Mouse (Mus musculus): ENCODE measurements around the gene Ptpn14.

The Ptpn14 gene

GRCm38 (mm10) chr1:189864846-189865560 lies 136.9 kb downstream of the Ptpn14 start:
- no peak for DNase-seq (ENCODE audit: low read depth, low spot score)

- DNase-seq (ENCODE audit: low read depth, low spot score): no peak
Measured at GRCm38 (mm10) chr1:189866621-189867020, 138.6 kb downstream of the Ptpn14 start.

- DNase-seq (ENCODE audit: low read depth, low spot score): no peak
Measured at GRCm38 (mm10) chr1:189867034-189867433, 139.0 kb downstream of the Ptpn14 start.

- DNase-seq (ENCODE audit: low read depth, low spot score): no peak
Measured at GRCm38 (mm10) chr1:189867497-189867896, 139.4 kb downstream of the Ptpn14 start.

- no peak for DNase-seq (ENCODE audit: low read depth, low spot score)
Measured at GRCm38 (mm10) chr1:189868036-189868435, 140.0 kb downstream of the Ptpn14 start.

- no peak for DNase-seq (ENCODE audit: low read depth, low spot score)
Measured at GRCm38 (mm10) chr1:189869651-189870270, 141.7 kb downstream of the Ptpn14 start.

GRCm38 (mm10) chr1:189870539-189870938 lies 142.5 kb downstream of the Ptpn14 start:
- no peak for DNase-seq (ENCODE audit: low read depth, low spot score)

- no peak for DNase-seq (ENCODE audit: low read depth, low spot score)
Measured at GRCm38 (mm10) chr1:189871625-189872024, 143.6 kb downstream of the Ptpn14 start.

GRCm38 (mm10) chr1:189872050-189872449 lies 144.0 kb downstream of the Ptpn14 start:
- no peak for DNase-seq (ENCODE audit: low read depth, low spot score)

GRCm38 (mm10) chr1:189873591-189873990 lies 145.5 kb downstream of the Ptpn14 start:
- no peak for DNase-seq (ENCODE audit: low read depth, low spot score)

- no peak for DNase-seq (ENCODE audit: low read depth, low spot score)
Measured at GRCm38 (mm10) chr1:189875439-189875861, 147.4 kb downstream of the Ptpn14 start.

- no peak for DNase-seq (ENCODE audit: low read depth, low spot score)
Measured at GRCm38 (mm10) chr1:189876162-189876561, 148.1 kb downstream of the Ptpn14 start.

- DNase-seq (ENCODE audit: low read depth, low spot score): no peak
Measured at GRCm38 (mm10) chr1:189879212-189879611, 151.1 kb downstream of the Ptpn14 start.

GRCm38 (mm10) chr1:189879965-189880364 lies 151.9 kb downstream of the Ptpn14 start:
- no peak for DNase-seq (ENCODE audit: low read depth, low spot score)

- no peak for DNase-seq (ENCODE audit: low read depth, low spot score)
Measured at GRCm38 (mm10) chr1:189880745-189881144, 152.7 kb downstream of the Ptpn14 start.

GRCm38 (mm10) chr1:189882886-189883285 lies 154.8 kb downstream of the Ptpn14 start:
- no peak for DNase-seq (ENCODE audit: low read depth, low spot score)

GRCm38 (mm10) chr1:189883531-189884170 lies 155.6 kb downstream of the Ptpn14 start:
- DNase-seq (ENCODE audit: low read depth, low spot score): peak; percentile 62

GRCm38 (mm10) chr1:189884951-189885350 lies 156.9 kb downstream of the Ptpn14 start:
- DNase-seq (ENCODE audit: low read depth, low spot score): no peak

- DNase-seq (ENCODE audit: low read depth, low spot score): no peak
Measured at GRCm38 (mm10) chr1:189885975-189886374, 157.9 kb downstream of the Ptpn14 start.

GRCm38 (mm10) chr1:189887518-189887917 lies 159.4 kb downstream of the Ptpn14 start:
- DNase-seq (ENCODE audit: low read depth, low spot score): no peak

GRCm38 (mm10) chr1:189888749-189889148 lies 160.7 kb downstream of the Ptpn14 start:
- DNase-seq (ENCODE audit: low read depth, low spot score): no peak

GRCm38 (mm10) chr1:189894191-189894590 lies 166.1 kb downstream of the Ptpn14 start:
- DNase-seq (ENCODE audit: low read depth, low spot score): no peak

- DNase-seq (ENCODE audit: low read depth, low spot score): no peak
Measured at GRCm38 (mm10) chr1:189897861-189898260, 169.8 kb downstream of the Ptpn14 start.

All from WW6 (cell line).